Mouse (Mus musculus) thymus, adult 2 months (tissue): ENCODE data around the gene Adap1.

Experiments
- CTCF ChIP-seq: fragments of 200-500 bp; IDR thresholded peaks from 2 replicates; pipeline ENCODE4 v1.5.1; 2012; ENCODE audit warnings: mild to moderate bottlenecking, control low read depth, low read length, moderate library complexity, borderline replicate concordance; ENCODE audit not compliant: control insufficient read depth, poor library complexity, insufficient read depth; ENCODE audit errors: extremely low read depth
- POLR2A ChIP-seq: fragments of 200-500 bp; IDR thresholded peaks from 2 replicates; pipeline ENCODE4 v1.6.1; 2012; ENCODE audit warnings: mild to moderate bottlenecking, low read length, control low read depth, moderate library complexity; ENCODE audit not compliant: control insufficient read depth, poor library complexity, insufficient read depth; ENCODE audit errors: extremely low read depth

GRCm38 (mm10) chr5:139228318-139228717, 97.1 kb downstream of the Adap1 start:
- TF ChIP-seq CTCF = no peak
- no peak for TF ChIP-seq POLR2A
